Mouse (Mus musculus): ENCODE data around the gene Ribc1. TPM values are rescaled to one million over a fixed set of nuclear protein-coding genes. Genes with fewer than 3 reads are reported as not detected.

Ribc1 gene
- total RNA-seq (2021) = 1 to 10 TPM in 1 of 2 experiments, under 1 TPM in 1; 0.22 to 1.4 TPM
- long read RNA-seq, experiment 1, partial matches to known transcripts = 1 of 1 reads
- long read RNA-seq, experiment 1, other reads (novel, unspliced or antisense) = 0 of 1 reads
- long read RNA-seq, experiment 2 = 0 reads

DNA sequence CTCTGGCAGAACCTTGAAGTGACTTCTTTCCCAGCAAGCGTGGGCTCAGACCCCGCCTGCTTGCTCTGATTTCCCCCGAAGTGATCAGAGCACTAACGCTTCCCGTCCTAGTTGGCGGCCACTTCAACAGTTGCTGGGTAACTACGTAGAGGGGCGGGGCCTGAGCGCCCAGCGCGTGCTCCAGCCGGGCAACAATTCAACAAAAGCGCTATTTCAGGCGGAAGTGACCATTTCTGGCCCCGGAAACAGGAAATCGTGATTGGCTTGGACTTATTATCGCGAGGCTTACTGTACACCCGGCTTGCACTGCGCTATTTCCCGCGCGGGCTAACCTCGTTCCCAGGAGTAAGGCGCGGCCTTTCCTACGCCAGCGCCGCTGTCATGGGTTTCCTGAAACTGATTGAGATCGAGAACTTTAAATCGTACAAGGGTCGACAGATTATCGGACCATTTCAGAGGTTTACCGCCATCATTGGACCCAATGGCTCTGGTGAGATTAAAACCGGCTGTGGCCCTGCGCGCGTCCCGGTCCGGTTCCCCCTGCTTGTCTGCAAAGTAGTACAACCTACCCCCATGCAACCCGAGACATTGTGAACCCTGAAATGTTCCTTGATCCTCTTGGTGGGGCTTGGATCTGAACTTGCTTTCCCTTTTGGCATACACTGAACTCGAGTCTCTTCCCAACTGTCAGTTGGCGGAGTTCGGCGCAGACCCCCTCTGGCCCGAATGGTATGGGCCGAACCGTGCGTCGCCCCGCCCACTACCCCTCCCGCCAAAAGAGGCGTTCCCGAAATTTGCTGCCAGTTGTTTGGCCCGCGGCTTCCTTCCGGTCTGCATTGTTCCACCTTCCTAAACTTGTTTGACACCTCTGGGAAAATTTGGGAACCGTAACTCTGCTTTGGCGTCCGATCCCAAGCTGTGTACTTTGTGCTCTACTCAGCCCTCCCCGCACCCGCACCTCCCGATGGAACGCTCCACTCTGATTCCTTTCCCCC, at the start of gene Ribc1, which contains the start of gene Smc1a:
TSS of gene Ribc1 (minus strand) at position 145 of the 995 bp plus-strand sequence.
TSS of gene Smc1a (plus strand) at position 278 of the 995 bp plus-strand sequence.
- TF ChIP-seq CTCF (conservative IDR thresholded peaks at IDR 0.05) = no peak
- DNase-seq (ENCODE audit: low spot score in 2 of 2) = peak; percentile 87 to 93
- Histone ChIP-seq H3K27ac (peak within 1 kb of the TSS; percentile 91), H3K4me3 (peak within 1 kb of the TSS; percentile 60)

DNA sequence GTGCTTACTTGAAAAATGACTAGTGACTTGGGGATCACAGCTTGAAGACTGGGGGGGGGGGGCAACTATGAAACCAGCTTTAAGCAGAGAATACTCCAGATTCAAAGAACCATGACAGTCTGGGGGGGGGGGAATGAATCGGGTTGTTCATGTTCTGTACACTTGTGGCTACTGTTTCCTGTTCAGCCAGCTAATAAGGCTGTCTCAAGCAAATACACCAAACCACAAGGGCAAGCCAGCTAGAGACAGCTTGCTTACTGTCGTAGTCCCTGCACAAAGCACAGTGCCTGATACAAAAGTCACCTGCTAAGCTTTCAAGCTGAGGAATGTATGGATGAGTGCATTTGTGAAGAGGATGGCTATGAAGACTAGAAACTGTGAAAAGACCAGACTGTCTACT, 49.6 kb upstream of the Ribc1 start:
- DNase-seq (ENCODE audit: low spot score in 2 of 2) = no peak
- no peak for TF ChIP-seq CTCF (conservative IDR thresholded peaks at IDR 0.05)
- H3K27ac ChIP-seq = no peak overlapping the region
- H3K4me3 ChIP-seq = no peak overlapping the region

DNA sequence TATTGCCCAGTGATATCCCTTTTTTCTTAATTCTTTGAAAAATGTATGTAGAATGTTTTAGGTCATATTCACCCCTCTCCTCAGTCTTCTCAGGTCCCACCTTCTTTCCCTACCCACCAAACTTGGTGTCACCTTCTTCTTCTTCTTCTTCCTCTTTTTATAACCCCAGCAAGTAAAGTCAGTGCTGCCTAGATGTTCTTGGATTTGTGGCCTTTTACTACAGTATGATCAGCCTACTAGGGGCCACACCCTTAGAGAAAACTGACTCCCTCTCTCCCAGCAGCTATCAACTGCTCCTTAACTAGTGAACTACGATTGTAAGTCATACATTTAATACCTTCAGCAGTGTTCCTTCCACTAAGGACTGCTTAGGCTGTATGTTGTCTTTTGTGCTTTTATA, 38.0 kb upstream of the Ribc1 start:
- TF ChIP-seq CTCF (conservative IDR thresholded peaks at IDR 0.05) = no peak
- no peak for DNase-seq (ENCODE audit: low spot score in 2 of 2)

DNA sequence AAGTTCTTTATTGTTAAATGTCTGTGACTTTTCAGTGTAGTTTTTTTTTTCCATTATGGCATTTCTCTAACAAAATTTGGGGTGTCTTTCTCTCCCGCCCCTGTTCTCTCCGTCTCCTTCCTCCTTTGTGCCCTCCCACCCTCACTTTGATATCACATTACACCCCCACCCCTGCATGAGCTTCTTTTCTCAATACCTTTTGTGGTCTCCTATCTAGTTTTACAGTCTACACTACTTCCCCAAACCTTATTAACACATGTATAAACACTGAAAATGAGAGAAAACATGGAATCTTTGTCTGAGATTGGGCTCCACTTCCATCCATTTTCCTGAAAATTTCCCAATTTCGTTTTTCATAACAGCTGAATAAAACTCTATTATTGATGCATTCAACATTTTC, 36.5 kb upstream of the Ribc1 start:
- DNase-seq (ENCODE audit: low spot score in 2 of 2) = no peak
- no peak overlapping the region for H3K27ac ChIP-seq
- TF ChIP-seq CTCF (conservative IDR thresholded peaks at IDR 0.05) = no peak
- no peak overlapping the region for H3K4me3 ChIP-seq

More for the DNA sequence above, 38.0 kb upstream of the Ribc1 start:
- Histone ChIP-seq H3K4me3 (no peak overlapping the region), H3K27ac (no peak overlapping the region)

DNA sequence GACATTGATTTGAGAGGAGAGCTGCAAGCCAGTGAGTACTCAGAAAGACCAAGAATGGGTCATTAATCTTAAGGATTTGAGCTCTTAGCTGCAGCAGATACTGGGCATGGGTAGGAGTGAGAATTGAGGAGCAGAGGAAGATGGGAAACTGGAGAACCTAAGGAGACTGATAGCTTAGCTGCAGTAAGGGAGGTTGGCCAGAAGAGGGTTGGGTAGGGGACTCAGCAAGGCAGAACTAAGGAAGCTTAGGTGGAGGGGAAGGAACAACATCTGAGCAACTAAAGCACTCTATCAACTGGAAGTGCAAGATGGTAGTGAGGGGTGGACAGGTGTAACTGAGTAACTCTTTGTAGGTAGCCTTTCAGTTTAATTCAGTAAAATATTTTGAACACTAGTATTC, 31.1 kb upstream of the Ribc1 start:
- DNase-seq (ENCODE audit: low spot score in 2 of 2) = no peak
- Histone ChIP-seq H3K4me3 (no peak overlapping the region), H3K27ac (no peak overlapping the region)
- TF ChIP-seq CTCF (conservative IDR thresholded peaks at IDR 0.05) = peak; percentile 51

DNA sequence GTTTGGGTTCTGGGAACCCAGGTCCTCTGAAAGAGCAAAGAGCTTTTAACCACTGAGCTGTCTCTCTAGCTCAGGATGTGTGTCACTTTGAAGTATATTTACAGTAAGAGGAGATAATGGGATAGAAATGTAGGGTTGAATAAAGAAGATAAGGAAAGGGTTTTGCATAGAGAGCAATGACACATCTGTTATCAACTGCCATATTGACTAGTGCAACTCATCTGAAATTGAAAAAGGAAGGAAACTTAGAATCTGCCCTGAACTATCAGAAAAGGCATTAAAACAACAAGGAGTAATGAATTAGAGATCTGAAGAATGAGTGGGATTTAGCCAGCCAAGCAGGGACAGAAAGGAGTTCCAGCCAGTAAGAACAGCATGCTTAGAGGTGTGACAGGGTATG, 23.8 kb upstream of the Ribc1 start:
- no peak overlapping the region for H3K27ac ChIP-seq
- no peak overlapping the region for H3K4me3 ChIP-seq
- no peak for TF ChIP-seq CTCF (conservative IDR thresholded peaks at IDR 0.05)
- no peak for DNase-seq (ENCODE audit: low spot score in 2 of 2)

DNA sequence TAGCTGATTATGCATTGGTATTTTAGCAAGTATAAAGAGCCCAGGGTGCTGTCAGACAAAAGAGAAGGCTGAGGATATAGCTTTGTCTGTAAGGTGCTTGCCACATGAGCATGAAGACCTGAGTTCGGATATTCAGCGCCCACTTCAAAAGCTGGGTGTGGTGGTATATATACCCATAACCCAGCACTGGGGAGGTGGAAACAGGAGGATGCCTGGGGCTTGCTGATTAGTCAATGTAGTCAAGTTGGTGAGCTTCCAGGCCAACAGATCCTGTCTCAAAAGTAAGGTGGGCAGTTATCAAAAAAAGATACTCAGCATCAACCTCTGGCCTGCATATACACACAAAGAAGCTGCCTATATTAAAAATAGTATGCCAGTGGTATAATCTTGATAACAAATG, 3.2 kb upstream of the Ribc1 start:
- no peak for TF ChIP-seq CTCF (conservative IDR thresholded peaks at IDR 0.05)
- DNase-seq (ENCODE audit: low spot score in 2 of 2) = no peak
- no peak overlapping the region for H3K27ac ChIP-seq
- no peak overlapping the region for H3K4me3 ChIP-seq

DNA sequence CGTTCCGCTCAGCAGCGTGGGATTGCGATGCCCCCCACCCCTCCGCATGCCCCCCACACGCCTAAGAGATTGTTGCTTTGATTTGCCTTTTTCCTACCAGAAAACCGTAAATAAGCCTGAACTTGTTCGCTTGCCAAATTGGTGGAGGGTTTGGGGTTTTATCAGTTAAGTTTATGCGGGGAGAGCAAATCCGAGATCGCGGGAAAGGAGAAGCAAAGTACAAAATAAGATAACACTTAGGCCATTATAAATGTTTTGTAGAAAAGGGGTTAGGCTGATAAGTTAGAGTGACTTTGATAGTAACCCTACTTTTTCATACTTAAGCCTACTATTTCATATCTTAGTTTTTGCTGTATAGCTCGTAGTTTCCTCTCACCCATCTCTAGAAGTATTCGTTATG, 1.1 kb upstream of the Ribc1 start:
- Histone ChIP-seq H3K27ac (peak overlapping the region; percentile 91; the same call in 1 of the 2 replicates), H3K4me3 (peak overlapping the region; percentile 60)
- DNase-seq (ENCODE audit: low spot score in 2 of 2) = no peak
- TF ChIP-seq CTCF (conservative IDR thresholded peaks at IDR 0.05) = no peak

DNA sequence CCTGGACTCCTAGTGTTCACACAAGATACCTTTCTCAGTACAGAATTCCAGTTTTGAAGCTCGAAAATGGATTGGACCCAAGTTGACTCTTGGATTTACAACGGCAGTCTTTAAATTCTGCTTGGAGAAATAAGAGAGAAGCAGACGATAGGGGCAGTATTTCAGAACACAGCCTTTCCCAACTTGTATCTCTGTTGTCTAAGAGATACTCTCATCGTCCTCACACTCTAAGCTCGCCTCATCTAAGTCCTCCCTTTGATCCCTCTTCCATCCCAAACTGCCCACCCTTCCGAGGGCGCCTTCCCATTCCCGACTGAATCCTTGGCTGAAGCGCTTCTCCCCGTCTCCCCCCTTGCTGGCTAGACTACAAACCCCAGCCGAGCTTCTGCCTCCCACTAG, 344 bp downstream of the Ribc1 start:
- no peak for DNase-seq (ENCODE audit: low spot score in 2 of 2)
- Histone ChIP-seq H3K4me3 (peak overlapping the region; percentile 60), H3K27ac (peak overlapping the region; percentile 91)
- peak; percentile 61 for TF ChIP-seq CTCF (conservative IDR thresholded peaks at IDR 0.05)

DNA sequence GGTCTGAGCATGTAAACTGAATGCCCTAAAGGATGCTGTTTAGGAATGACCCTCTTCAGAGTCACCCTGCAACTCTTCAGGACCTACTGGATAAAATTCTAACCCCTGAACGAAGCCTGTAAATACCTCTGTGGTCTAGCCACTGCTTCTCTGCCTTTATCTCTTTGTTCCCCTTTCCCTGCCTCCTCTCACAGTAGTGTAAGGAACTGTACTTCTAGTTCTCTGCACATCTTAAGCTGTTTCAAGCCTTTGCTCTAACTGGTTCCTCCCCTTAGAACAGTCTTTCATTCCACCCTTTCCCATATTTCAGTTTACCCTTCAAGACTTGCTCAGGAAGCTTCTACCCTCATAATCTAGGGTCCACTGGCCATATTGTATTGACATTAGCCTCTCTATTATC, 8.2 kb downstream of the Ribc1 start:
- no peak for DNase-seq (ENCODE audit: low spot score in 2 of 2)
- no peak overlapping the region for H3K4me3 ChIP-seq
- no peak for TF ChIP-seq CTCF (conservative IDR thresholded peaks at IDR 0.05)
- H3K27ac ChIP-seq = no peak overlapping the region

DNA sequence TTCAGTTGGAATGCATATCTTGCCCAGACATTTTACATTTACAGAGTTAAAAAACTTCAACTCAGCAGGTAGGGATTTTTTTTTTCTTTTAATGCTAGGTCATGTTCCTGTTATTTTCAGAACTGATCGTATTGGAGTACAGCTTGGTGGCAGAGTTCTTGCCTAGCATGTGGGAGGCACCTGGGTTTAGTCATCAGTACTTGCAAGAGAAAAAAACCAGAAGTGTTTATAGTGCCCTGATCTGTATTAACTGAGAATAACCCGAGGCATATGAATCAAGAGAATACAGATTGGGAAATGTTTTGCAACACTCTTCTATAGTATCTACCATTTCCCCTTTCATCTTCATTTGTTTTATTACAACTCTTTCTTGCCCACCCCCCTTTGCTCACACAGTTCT, 13.2 kb downstream of the Ribc1 start:
- no peak overlapping the region for H3K27ac ChIP-seq
- no peak for TF ChIP-seq CTCF (conservative IDR thresholded peaks at IDR 0.05)
- no peak for DNase-seq (ENCODE audit: low spot score in 2 of 2)
- no peak overlapping the region for H3K4me3 ChIP-seq

DNA sequence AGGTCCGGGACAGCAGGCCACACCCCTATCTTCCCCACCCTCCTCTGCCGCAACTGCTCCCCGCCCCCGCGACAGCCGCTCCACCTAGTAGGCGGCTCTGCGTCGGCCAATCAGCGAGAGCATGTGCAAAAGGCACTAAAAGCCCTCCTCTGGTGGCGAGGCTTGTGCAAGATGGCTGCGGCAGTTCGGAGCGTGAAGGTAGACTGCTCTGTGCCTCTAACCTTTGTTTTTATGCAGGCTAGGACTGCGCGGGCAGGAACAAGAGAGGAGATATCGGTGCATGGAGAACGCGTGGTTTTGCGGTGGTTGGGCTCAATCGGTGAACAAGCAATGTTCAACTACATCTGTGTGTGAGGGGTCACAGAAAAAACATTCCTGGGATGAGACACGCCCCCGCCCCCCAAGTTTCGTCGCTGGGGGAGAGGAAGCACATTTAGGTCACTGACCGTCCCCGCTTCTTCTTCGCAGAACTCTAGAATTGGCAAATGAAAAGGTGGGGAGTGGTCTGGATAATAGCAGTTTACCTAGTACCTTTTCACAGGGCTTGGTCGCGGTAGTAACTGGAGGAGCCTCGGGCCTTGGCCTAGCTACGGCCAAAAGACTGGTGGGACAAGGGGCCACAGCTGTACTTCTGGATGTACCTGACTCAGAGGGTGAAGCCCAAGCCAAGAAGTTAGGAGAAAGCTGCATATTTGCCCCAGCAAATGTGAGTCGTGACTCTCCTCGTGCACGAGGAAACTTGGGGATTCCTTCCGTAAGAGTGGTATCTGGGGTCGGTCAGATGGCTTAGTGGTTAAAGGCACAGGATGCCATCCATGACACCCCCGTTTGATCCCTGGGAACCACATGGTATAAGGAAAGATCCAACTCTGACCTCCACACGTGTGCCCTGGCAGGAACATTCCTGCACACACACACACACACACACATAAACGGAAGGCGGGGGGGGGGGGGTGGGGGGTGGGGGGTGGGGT, 14.1 kb downstream of the Ribc1 start, which contains the start of gene Hsd17b10:
TSS of gene Hsd17b10 (plus strand) at position 109 of the 974 bp plus-strand sequence.
- peak; percentile 82 to 86 for DNase-seq (ENCODE audit: low spot score in 2 of 2)
- peak; percentile 48 for TF ChIP-seq CTCF (conservative IDR thresholded peaks at IDR 0.05)
- H3K27ac ChIP-seq = peak within 1 kb of the TSS; percentile 86

More for the DNA sequence above, 14.1 kb downstream of the Ribc1 start, which contains the start of gene Hsd17b10:
- peak within 1 kb of the TSS; percentile 63 for H3K4me3 ChIP-seq
